Mouse (Mus musculus) CH12.LX (cell line): Measurements from ENCODE around the gene Creb5. TPM values are rescaled to one million over a fixed set of nuclear protein-coding genes. Genes with fewer than 3 reads are reported as not detected.

Source experiments
- DNase-seq: peaks from one replicate; pipeline ENCODE4 v3.0.0-alpha.2; 2013; ENCODE audit errors: extremely low read depth
- H3K27ac ChIP-seq: 2 replicates; pipeline ENCODE4 v1.5.1; 2012; ENCODE audit warnings: low read depth, mild to moderate bottlenecking, control low read depth, moderate library complexity; ENCODE audit not compliant: insufficient read depth
- H3K27me3 ChIP-seq: replicated peaks from 2 replicates; pipeline ENCODE3; 2012; ENCODE audit warnings: inconsistent platforms
- H3K36me3 ChIP-seq, 2 experiments: replicated peaks in 1 of 2; 2 replicates each; pipeline versions ENCODE3 to v1.6.1; 2012; ENCODE audit warnings: inconsistent platforms in 1 of 2, low read length in 1 of 2, mild to moderate bottlenecking in 1 of 2, mixed read lengths in 1 of 2, moderate library complexity in 1 of 2; ENCODE audit not compliant: control insufficient read depth in 1 of 2, insufficient read depth in 1 of 2
- H3K4me1 ChIP-seq, 2 experiments: 2 replicates each; pipeline ENCODE4 v1.6.1; 2012; ENCODE audit warnings: inconsistent platforms in 1 of 2, moderate library complexity in 1 of 2; ENCODE audit not compliant: insufficient read depth in 2 of 2, control insufficient read depth in 1 of 2
- H3K4me2 ChIP-seq: 2 replicates; pipeline ENCODE4 v1.6.1; 2012; ENCODE audit warnings: low read depth, mild to moderate bottlenecking, control low read depth; ENCODE audit not compliant: poor library complexity, insufficient read depth, severe bottlenecking
- H3K4me3 ChIP-seq, 3 experiments: fragments of 150-350 bp in 1 of 3; sonication (generic) in 1 of 3; replicated peaks in 1 of 3; 2 replicates each; pipeline versions ENCODE3 to v1.5.1; 2011 to 2012; ENCODE audit warnings: low read depth in 2 of 3, low read length in 2 of 3, mild to moderate bottlenecking in 2 of 3, moderate library complexity in 2 of 3, control low read depth in 1 of 3, improper control_type of control experiment in 1 of 3, inconsistent platforms in 1 of 3, mixed read lengths in 1 of 3; ENCODE audit not compliant: poor library complexity in 1 of 3
- H3K79me2 ChIP-seq: replicated peaks from 2 replicates; pipeline ENCODE4 v1.6.1; 2012; ENCODE audit warnings: mild to moderate bottlenecking, moderate library complexity; ENCODE audit not compliant: control insufficient read depth, poor library complexity, insufficient read depth, severe bottlenecking; ENCODE audit errors: extremely low read depth
- H3K9ac ChIP-seq: 2 replicates; pipeline ENCODE4 v1.6.1; 2012; ENCODE audit warnings: low read depth, mild to moderate bottlenecking, control low read depth, moderate library complexity; ENCODE audit not compliant: insufficient read depth
- H3K9me3 ChIP-seq: replicated peaks from 2 replicates; pipeline ENCODE3; 2012; ENCODE audit warnings: low read length, inconsistent platforms, mixed read lengths
- BHLHE40 ChIP-seq: IDR thresholded peaks from 2 replicates; pipeline ENCODE4 v1.6.1; 2011; ENCODE audit warnings: mild to moderate bottlenecking, low read depth, low read length, improper control_type of control experiment
- CHD2 ChIP-seq: IDR thresholded peaks from 2 replicates; pipeline ENCODE4 v1.6.1; 2011; ENCODE audit warnings: low read length, improper control_type of control experiment
- CTCF ChIP-seq, 2 experiments: IDR thresholded peaks in 1 of 2; conservative IDR thresholded peaks in 1 of 2; 2 replicates each; pipeline ENCODE4 v1.5.1; 2011 to 2012; ENCODE audit warnings: low read depth in 2 of 2, low read length in 2 of 2, improper control_type of control experiment in 1 of 2, inconsistent platforms in 1 of 2, mild to moderate bottlenecking in 1 of 2, moderate library complexity in 1 of 2
- E2F4 ChIP-seq: IDR thresholded peaks from 2 replicates; pipeline ENCODE4 v1.6.1; 2011; ENCODE audit warnings: low read depth, low read length, improper control_type of control experiment; ENCODE audit not compliant: insufficient replicate concordance
- ELF1 ChIP-seq: IDR thresholded peaks from 2 replicates; pipeline ENCODE4 v1.6.1; 2014; ENCODE audit warnings: low read depth, mild to moderate bottlenecking, inconsistent platforms, low read length, improper control_type of control experiment
- EP300 ChIP-seq: IDR thresholded peaks from 2 replicates; pipeline ENCODE4 v1.6.1; 2011; ENCODE audit warnings: low read length, improper control_type of control experiment
- ETS1 ChIP-seq: conservative IDR thresholded peaks from 2 replicates; pipeline ENCODE4 v1.6.1; 2012; ENCODE audit warnings: low read depth, mild to moderate bottlenecking, inconsistent platforms, low read length, improper control_type of control experiment, moderate library complexity
- HCFC1 ChIP-seq: IDR thresholded peaks from 2 replicates; pipeline ENCODE4 v1.6.1; 2012; ENCODE audit warnings: low read depth, mild to moderate bottlenecking, inconsistent platforms, low read length, improper control_type of control experiment
- IRF4 ChIP-seq: IDR thresholded peaks from 2 replicates; pipeline ENCODE4 v1.6.1; 2014; ENCODE audit warnings: low read depth, mild to moderate bottlenecking, inconsistent platforms, low read length, improper control_type of control experiment
- JUN ChIP-seq: IDR thresholded peaks from 2 replicates; pipeline ENCODE4 v1.6.1; 2011; ENCODE audit warnings: low read depth, mild to moderate bottlenecking, low read length, improper control_type of control experiment, moderate library complexity; ENCODE audit not compliant: insufficient read depth
- JUND ChIP-seq: conservative IDR thresholded peaks from 2 replicates; pipeline ENCODE4 v1.6.1; 2011; ENCODE audit warnings: low read depth, low read length, improper control_type of control experiment
- KAT2A ChIP-seq: IDR thresholded peaks from 2 replicates; pipeline ENCODE4 v1.6.1; 2012; ENCODE audit warnings: low read length, improper control_type of control experiment, inconsistent platforms; ENCODE audit not compliant: insufficient replicate concordance
- MAFK ChIP-seq: IDR thresholded peaks from 2 replicates; pipeline ENCODE4 v1.6.1; 2011; ENCODE audit warnings: low read length, improper control_type of control experiment; ENCODE audit not compliant: insufficient replicate concordance
- MAX ChIP-seq: IDR thresholded peaks from 2 replicates; pipeline ENCODE4 v1.6.1; 2011; ENCODE audit warnings: low read length, improper control_type of control experiment
- MAZ ChIP-seq: IDR thresholded peaks from 2 replicates; pipeline ENCODE4 v1.6.1; 2012; ENCODE audit warnings: low read depth, mild to moderate bottlenecking, inconsistent platforms, low read length, improper control_type of control experiment, moderate library complexity
- MEF2A ChIP-seq: IDR thresholded peaks from 2 replicates; pipeline ENCODE4 v1.6.1; 2014; ENCODE audit warnings: low read depth, mild to moderate bottlenecking, inconsistent platforms, low read length, improper control_type of control experiment, borderline replicate concordance
- MYC ChIP-seq: IDR thresholded peaks from 2 replicates; pipeline ENCODE4 v1.6.1; 2011; ENCODE audit warnings: low read depth, mild to moderate bottlenecking, improper control_type of control experiment, low read length
- NELFE ChIP-seq: IDR thresholded peaks from 2 replicates; pipeline ENCODE4 v1.6.1; 2011; ENCODE audit warnings: low read depth, low read length, improper control_type of control experiment
- NRF1 ChIP-seq: IDR thresholded peaks from 2 replicates; pipeline ENCODE4 v1.6.1; 2014; ENCODE audit warnings: low read depth, mild to moderate bottlenecking, inconsistent platforms, low read length, improper control_type of control experiment, moderate library complexity
- PAX5 ChIP-seq: IDR thresholded peaks from 2 replicates; pipeline ENCODE4 v1.6.1; 2012; ENCODE audit warnings: low read length, inconsistent platforms, mixed read lengths
- POLR2A ChIP-seq: IDR thresholded peaks from 2 replicates; pipeline ENCODE4 v1.6.1; 2011; ENCODE audit warnings: low read depth, mild to moderate bottlenecking, improper control_type of control experiment, low read length
- POLR2AphosphoS2 ChIP-seq: IDR thresholded peaks from 2 replicates; pipeline ENCODE4 v1.6.1; 2011; ENCODE audit warnings: low read depth, low read length, improper control_type of control experiment
- RAD21 ChIP-seq: IDR thresholded peaks from 2 replicates; pipeline ENCODE4 v1.6.1; 2011; ENCODE audit warnings: low read depth, mild to moderate bottlenecking, low read length, improper control_type of control experiment, moderate library complexity
- RCOR1 ChIP-seq: conservative IDR thresholded peaks from 2 replicates; pipeline ENCODE4 v1.6.1; 2012; ENCODE audit warnings: low read depth, mild to moderate bottlenecking, inconsistent platforms, low read length, improper control_type of control experiment
- SIN3A ChIP-seq: IDR thresholded peaks from 2 replicates; pipeline ENCODE4 v1.6.1; 2012; ENCODE audit warnings: low read length, improper control_type of control experiment, inconsistent platforms
- SMC3 ChIP-seq: IDR thresholded peaks from 2 replicates; pipeline ENCODE4 v1.6.1; 2011; ENCODE audit warnings: low read depth, low read length, improper control_type of control experiment
- TBP ChIP-seq: conservative IDR thresholded peaks from 2 replicates; pipeline ENCODE4 v1.6.1; 2011; ENCODE audit warnings: low read depth, low read length, improper control_type of control experiment
- TCF12 ChIP-seq: IDR thresholded peaks from 2 replicates; pipeline ENCODE4 v1.6.1; 2014; ENCODE audit warnings: low read depth, mild to moderate bottlenecking, inconsistent platforms, low read length, improper control_type of control experiment
- USF1 ChIP-seq: IDR thresholded peaks from 2 replicates; pipeline ENCODE4 v1.6.1; 2014; ENCODE audit warnings: low read depth, mild to moderate bottlenecking, inconsistent platforms, low read length, improper control_type of control experiment
- USF2 ChIP-seq: conservative IDR thresholded peaks from 2 replicates; pipeline ENCODE4 v1.6.1; 2011; ENCODE audit warnings: low read depth, low read length, improper control_type of control experiment
- ZC3H11A ChIP-seq: IDR thresholded peaks from 2 replicates; pipeline ENCODE4 v1.6.1; 2012; ENCODE audit warnings: low read depth, mild to moderate bottlenecking, inconsistent platforms, low read length, improper control_type of control experiment
- ZKSCAN1 ChIP-seq: IDR thresholded peaks from 2 replicates; pipeline ENCODE4 v1.6.1; 2012; ENCODE audit warnings: low read depth, inconsistent platforms, low read length, improper control_type of control experiment, borderline replicate concordance
- ZMIZ1 ChIP-seq: IDR thresholded peaks from 2 replicates; pipeline ENCODE4 v1.6.1; 2012; ENCODE audit warnings: low read depth, mild to moderate bottlenecking, inconsistent platforms, low read length, improper control_type of control experiment
- ZNF384 ChIP-seq: IDR thresholded peaks from 2 replicates; pipeline ENCODE4 v1.6.1; 2012; ENCODE audit warnings: low read depth, low read length, improper control_type of control experiment, inconsistent platforms
- dilution Hi-C: fragments of 300-500 bp; cut with MboI; formaldehyde crosslinking; loops from 2 replicates; pipeline ENCODE4 v1.14.3; 2020; ENCODE audit warnings: low sequenced_read_pairs; ENCODE audit not compliant: extremely low pct_unique_long_range_greater_than_20kb, extremely low pct_ligation_motif_present
- in situ Hi-C: fragments of 300-500 bp; cut with MboI; formaldehyde crosslinking; loops from 3 replicates; pipeline ENCODE4 v1.14.3; 2019; ENCODE audit warnings: low sequenced_read_pairs, low pct_ligation_motif_present, low pct_unique_long_range_greater_than_20kb, mixed read lengths
- polyA plus RNA-seq: library from polyadenylated mRNA; unstranded; fragments of >175 nt; gene quantifications from 2 replicates; pipeline ENCODE4 v1.2.1, GENCODE M21; 2012; ENCODE audit warnings: low read depth; ENCODE audit not compliant: insufficient read length
- total RNA-seq, 2 experiments: library from RNA; depleted of rRNA; stranded (reverse); fragments of 300-350 nt in 1 of 2; fragments of >200 nt in 1 of 2; gene quantifications; 2 replicates each; pipeline ENCODE4 v1.2.3; 2012 to 2014

The Creb5 gene
- total and polyA plus RNA-seq, 3 experiments, result 0.68 to 2.1 (median 0.86) TPM

- in situ Hi-C loops, result no loop called here
- peaks cover 0 to 8% of the 10 kb centered on the region in 2 experiments for H3K36me3 ChIP-seq
- H3K9me3 ChIP-seq, result no peaks in the 10 kb centered on the region
- H3K79me2 ChIP-seq, result no peaks in the 10 kb centered on the region
- dilution Hi-C loops, result no loop called here
- no peak overlapping the region for H3K4me3 ChIP-seq
- peak; percentile 83 for TF ChIP-seq IRF4
- no peak for TF ChIP-seq ZNF384
- peak; percentile 62 for TF ChIP-seq POLR2A
- no peak for TF ChIP-seq ZMIZ1
- peak; percentile 42; the same call in 1 of the 2 replicates for TF ChIP-seq BHLHE40
- no peak for TF ChIP-seq POLR2AphosphoS2
- peak; percentile 98 for TF ChIP-seq JUND
- peak; percentile 44; the same call in 1 of the 2 replicates for TF ChIP-seq TBP
- no peak for TF ChIP-seq PAX5
- TF ChIP-seq USF1, result no peak
- TF ChIP-seq RAD21, result no peak; the same call in 1 of the 2 replicates
- peak; percentile 97 for TF ChIP-seq JUN
- no peak for TF ChIP-seq NELFE
- TF ChIP-seq CHD2, result peak; percentile 34; the same call in 1 of the 2 replicates
- no peak for TF ChIP-seq SMC3
- TF ChIP-seq RCOR1, result peak; percentile 67; the same call in 1 of the 2 replicates
- peak; percentile 99 for TF ChIP-seq MAZ
- TF ChIP-seq ELF1, result peak; percentile 78
- TF ChIP-seq MYC, result 0 out of 2 replicates have a peak, but pooled peaks have one; percentile 36
- peak; percentile 94 for TF ChIP-seq EP300
- peak; percentile 89 for TF ChIP-seq ETS1
- no peak for TF ChIP-seq MAFK
- no peak for TF ChIP-seq CTCF (conservative IDR thresholded peaks at IDR 0.05 in 1 of 2, IDR thresholded peaks at IDR 0.05 in 1 of 2; ENCODE audit: low read depth in 2 of 2, low read length in 2 of 2)
- TF ChIP-seq TCF12, result peak; percentile 65
- no peak for TF ChIP-seq E2F4
- TF ChIP-seq MEF2A, result peak; percentile 84
- no peak for TF ChIP-seq ZKSCAN1
- no peak for TF ChIP-seq ZC3H11A
- no peak for TF ChIP-seq USF2
- TF ChIP-seq SIN3A, result 0 out of 2 replicates have a peak, but pooled peaks have one; percentile 12
- peak; percentile 61 for TF ChIP-seq NRF1
- TF ChIP-seq KAT2A, result no peak
- TF ChIP-seq MAX, result peak; percentile 35; the same call in 1 of the 2 replicates
- no peak for TF ChIP-seq HCFC1
- peak overlapping the region; percentile 41; the same call in 1 of the 2 replicates for H3K27ac ChIP-seq
- peak overlapping the region; percentile 82 for H3K4me2 ChIP-seq
- DNase-seq, result peak; percentile 94
- H3K27me3 ChIP-seq, result no peaks in the 10 kb centered on the region
- no peak overlapping the region for H3K9ac ChIP-seq
- peaks cover 30 to 44% of the 10 kb centered on the region in 2 experiments for H3K4me1 ChIP-seq
Observed at GRCm38 (mm10) chr6:53455442-53455841, 168.4 kb downstream of the Creb5 start.
